ENCODE assay signal across 10 mouse cellular contexts in genomic region chr11:69503863-69504280, GRCm38 (mm10). TPM values are rescaled to one million over a fixed set of nuclear protein-coding genes. Genes with fewer than 3 reads are reported as not detected.
DNase-seq lines count a peak whose midpoint lies in the region; ATAC-seq and TF ChIP-seq lines count a peak whose summit lies in the region.
"Had no signal": no experiment of that assay in that cellular context is flagged by ENCODE, and none has a peak within 500 bp of the region (broad histone marks: within the 10 kb centered on the region; RNA-seq: fewer than 3 reads in every experiment).

No protein-coding gene starts in this region.

- no peaks in the 10 kb centered on the region for H3K9me3 ChIP-seq in heart, postnatal 0 days (replicated peaks; ENCODE audit: control insufficient read depth, low read length)
- H3K9me3 ChIP-seq: megakaryocyte, embryonic 14.5 days had no signal

- no peaks in the 10 kb centered on the region for H3K27me3 ChIP-seq in heart, postnatal 0 days (ENCODE audit: control insufficient read depth, insufficient read depth, low read length)

- ATAC-seq in heart, postnatal 0 days (ENCODE audit: insufficient read depth, low read depth): peak; percentile 85

- DNase-seq in gastrocnemius, adult 18-20 months (ENCODE audit: low spot score): peak; percentile 52
- no peak for DNase-seq in gastrocnemius, postnatal 10 days
- DNase-seq in ZHBTc4 (ENCODE audit: low read depth, low spot score): peak; percentile 48
- peak; percentile 47 for DNase-seq in heart, postnatal 0 days (ENCODE audit: low spot score)
- peak; percentile 32 for DNase-seq in lung, postnatal 14 days
- DNase-seq in embryo, embryonic 9.5 days (ENCODE audit: extremely low spot score): no peak
- no peak for DNase-seq in left cerebral cortex, postnatal 14 days (ENCODE audit: low spot score in 2 of 2)
- DNase-seq in embryo, embryonic 10 days (ENCODE audit: low spot score): no peak
- DNase-seq: cerebellum, adult 9-10 months had no signal

- TF ChIP-seq CTCF in heart, postnatal 0 days (IDR thresholded peaks at IDR 0.05; ENCODE audit: low read depth): no peak

- 28% methylated on average over 4 of the region's 4 CpGs for WGBS in heart, postnatal 0 days

- H3K9ac ChIP-seq in heart, postnatal 0 days (replicated peaks; ENCODE audit: low read depth, low read length): no peak overlapping the region

- H3K4me3 ChIP-seq in heart, postnatal 0 days (ENCODE audit: low read depth, low read length): no peak overlapping the region
- H3K4me3 ChIP-seq: megakaryocyte, embryonic 14.5 days had no signal

- intact Hi-C loops in left cerebral cortex, postnatal 14 days (cut with DNase I): no loop called here

- TF ChIP-seq EP300 in heart, postnatal 0 days (IDR thresholded peaks at IDR 0.05; ENCODE audit: low read depth): 0 out of 2 replicates have a peak, but pooled peaks have one; percentile 26

- no peak overlapping the region for H3K4me2 ChIP-seq in heart, postnatal 0 days (ENCODE audit: low read depth, low read length)

- peaks cover 14% of the 10 kb centered on the region; the same call in 1 of the 2 replicates for H3K4me1 ChIP-seq in heart, postnatal 0 days (ENCODE audit: control insufficient read depth, insufficient read depth)
- H3K4me1 ChIP-seq: megakaryocyte, embryonic 14.5 days had no signal

- H3K27ac ChIP-seq in heart, postnatal 0 days (ENCODE audit: low read depth): peak overlapping the region; percentile 8; the same call in 1 of the 2 replicates

- no peaks in the 10 kb centered on the region for H3K36me3 ChIP-seq in heart, postnatal 0 days (replicated peaks; ENCODE audit: control insufficient read depth, insufficient read depth, low read length)

RNA-seq across cellular contexts. Expression of gene Dnah2, which starts 45.0 kb away (rescaled TPM):
- total RNA-seq in gastrocnemius, adult 18-20 months (2021): under 1 TPM; 0.14 to 0.83 TPM
- total RNA-seq in gastrocnemius, postnatal 10 days (2021): 1 to 10 TPM in 1 of 2 experiments, under 1 TPM in 1; 0.07 to 1.1 TPM
- total RNA-seq in heart, postnatal 0 days (2014; rRNA removed; ENCODE audit: low replicate concordance): not detected in 2 replicates
- polyA plus RNA-seq in heart, postnatal 0 days (2015; fragmentation: Nextera tagmentation; extraction: Ambion mirVana): 0.03 and 0.30 TPM in 2 replicates
- total RNA-seq in left cerebral cortex, postnatal 14 days (2021): 1 to 10 TPM; 3.5 to 3.6 TPM

RNA-seq across cellular contexts. Expression of gene Efnb3, which starts 56.1 kb away (rescaled TPM):
- under 1 TPM; 0.37 to 0.74 TPM for total RNA-seq in gastrocnemius, adult 18-20 months (2021)
- total RNA-seq in gastrocnemius, postnatal 10 days (2021): 1 to 10 TPM; 1.6 to 2.3 TPM
- total RNA-seq in heart, postnatal 0 days (2014; rRNA removed; ENCODE audit: low replicate concordance): 70.1 and 79.5 TPM in 2 replicates
- 69.4 and 75.6 TPM in 2 replicates for polyA plus RNA-seq in heart, postnatal 0 days (2015; fragmentation: Nextera tagmentation; extraction: Ambion mirVana)
- total RNA-seq in left cerebral cortex, postnatal 14 days (2021): 100 to 1,000 TPM in 1 of 2 experiments, 10 to 100 TPM in 1; 71.8 to 100 TPM

Comparison
In these comparisons a context has a peak if more than half of its experiments do, and no peak if none do; other contexts are left out.
1. DNase-seq: peak in gastrocnemius, adult 18-20 months (single experiment), ZHBTc4 (single experiment), heart, postnatal 0 days (single experiment) and lung, postnatal 14 days (single experiment); none in gastrocnemius, postnatal 10 days (single experiment), embryo, embryonic 9.5 days (single experiment), left cerebral cortex, postnatal 14 days (0 of 2) and embryo, embryonic 10 days (single experiment).
2. RNA of gene Efnb3, which starts 56.1 kb away (total RNA-seq): 71.8 to 100 TPM in left cerebral cortex, postnatal 14 days and 70.1 to 79.5 TPM in heart, postnatal 0 days; 1.6 to 2.3 TPM in gastrocnemius, postnatal 10 days and 0.37 to 0.74 TPM in gastrocnemius, adult 18-20 months; every median in the first group is over 10 times any median in the second.